Mouse (Mus musculus) lung, embryonic 15.5 days (tissue): ENCODE data around the gene Plod3. TPM values are rescaled to one million over a fixed set of nuclear protein-coding genes. Genes with fewer than 3 reads are reported as not detected.
A peak's percentile ranks its signal among the peaks of the same experiment; 100 is the strongest.

Experiments
- ATAC-seq: fragments of 200-750 bp; cut with Nextera tagmentation; 2 replicates; pipeline ENCODE4 v1.8.0; 2017; ENCODE audit warnings: moderate number of reproducible peaks, borderline replicate concordance; ENCODE audit not compliant: low FRiP score, low TSS enrichment; ENCODE audit errors: extremely low read depth
- H3K27ac ChIP-seq: fragments of 300-500 bp; sonication (generic); 2 replicates; pipeline ENCODE4 v1.5.1; 2015; ENCODE audit warnings: moderate library complexity, mild to moderate bottlenecking, inconsistent platforms
- H3K27me3 ChIP-seq: fragments of 300-500 bp; sonication (generic); 2 replicates; pipeline ENCODE4 v1.6.1; 2015; ENCODE audit warnings: inconsistent platforms
- H3K36me3 ChIP-seq: fragments of 300-500 bp; sonication (generic); 2 replicates; pipeline ENCODE4 v1.6.1; 2015; ENCODE audit warnings: inconsistent platforms
- H3K4me1 ChIP-seq: fragments of 300-500 bp; sonication (generic); 2 replicates; pipeline ENCODE4 v1.6.1; 2015; ENCODE audit warnings: inconsistent platforms
- H3K4me2 ChIP-seq: fragments of 300-500 bp; sonication (generic); 2 replicates; pipeline ENCODE4 v1.6.1; 2015; ENCODE audit warnings: inconsistent platforms, mild to moderate bottlenecking, moderate library complexity
- H3K4me3 ChIP-seq: fragments of 300-500 bp; sonication (generic); 2 replicates; pipeline ENCODE4 v1.5.1; 2015; ENCODE audit warnings: mild to moderate bottlenecking, inconsistent platforms
- H3K9ac ChIP-seq: fragments of 300-500 bp; sonication (generic); 2 replicates; pipeline ENCODE4 v1.6.1; 2015; ENCODE audit warnings: inconsistent platforms
- H3K9me3 ChIP-seq: fragments of 300-500 bp; sonication (generic); 2 replicates; pipeline ENCODE4 v1.6.1; 2016; ENCODE audit warnings: inconsistent platforms
- WGBS: fragments of 180-500 bp; shearing (Covaris S2); methylation state at CpG from one replicate; pipeline ENCODE4 v1.1.7; 2015; 5-methylcytosine and 5-hydroxymethylcytosine counted together
- polyA plus RNA-seq: library from polyadenylated mRNA; unstranded; fragments of >200 nt; fragmentation: Nextera tagmentation; extraction: Ambion mirVana; gene quantifications from 2 replicates; pipeline ENCODE4 v1.2.1, GENCODE M21; 2015

The Plod3 gene
- polyA plus RNA-seq, 1 experiment from 2014 or later: 55.9 TPM

DNA sequence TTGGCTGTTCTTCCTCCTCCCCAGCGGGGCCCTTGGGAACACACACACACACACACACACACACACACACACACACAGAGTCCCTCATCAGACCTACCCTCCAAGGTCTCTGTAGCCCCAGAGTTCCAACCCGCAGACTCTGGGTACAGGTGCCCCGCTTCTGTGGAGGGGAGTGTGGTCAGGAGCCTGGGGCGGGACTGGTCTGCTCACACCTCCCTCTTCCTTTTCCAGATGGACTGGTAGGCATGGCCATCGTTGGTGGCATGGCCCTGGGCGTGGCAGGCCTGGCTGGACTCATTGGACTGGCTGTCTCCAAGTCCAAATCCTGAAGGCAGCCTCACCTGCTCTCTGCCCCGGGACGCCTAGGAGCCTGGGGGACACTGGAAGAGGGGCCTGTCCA is 21.1 kb upstream of the Plod3 start:
- peaks cover 23% of the 10 kb centered on the region for H3K36me3 ChIP-seq
- ATAC-seq: no peak
- H3K4me3 ChIP-seq: no peak overlapping the region
- H3K4me2 ChIP-seq: no peak overlapping the region
- no peaks in the 10 kb centered on the region for H3K27me3 ChIP-seq
- H3K9ac ChIP-seq: no peak overlapping the region
- H3K27ac ChIP-seq: peak overlapping the region; percentile 70
- no peaks in the 10 kb centered on the region for H3K9me3 ChIP-seq
- H3K4me1 ChIP-seq: peaks cover 44% of the 10 kb centered on the region
- 78% methylated on average over 8 of the region's 8 CpGs for WGBS

DNA sequence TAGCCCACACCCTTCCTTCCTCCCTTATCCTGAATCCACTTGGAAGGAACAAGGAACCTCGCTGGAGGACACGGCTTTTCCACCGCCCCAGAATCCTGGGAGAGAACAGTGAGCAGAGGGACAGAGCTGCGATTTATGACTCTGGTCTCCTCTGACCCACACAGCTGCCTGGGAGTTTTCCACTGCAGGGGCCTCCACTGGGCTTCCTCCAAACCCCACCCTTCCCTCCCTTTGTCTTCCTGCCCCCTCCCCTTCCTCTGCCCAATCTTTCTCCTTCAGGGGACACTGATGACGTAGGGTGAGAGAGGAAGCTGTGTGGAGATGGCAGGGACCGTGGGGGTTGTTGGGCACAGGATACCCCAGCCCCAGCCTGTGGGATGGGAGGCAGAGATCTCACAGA is 20.5 kb upstream of the Plod3 start, which contains the start of gene Cldn15:
Gene Cldn15 (plus strand): TSS at position 286 of the 400 bp plus-strand sequence.
- Histone ChIP-seq H3K27ac (peak within 1 kb of the TSS; percentile 70), H3K9ac (no peak within 1 kb of the TSS), H3K36me3 (peaks cover 23% of the 10 kb centered on the region), H3K4me2 (peak within 1 kb of the TSS; percentile 26; the same call in 1 of the 2 replicates), H3K4me1 (peaks cover 39% of the 10 kb centered on the region), H3K9me3 (no peaks in the 10 kb centered on the region), H3K27me3 (no peaks in the 10 kb centered on the region), H3K4me3 (no peak within 1 kb of the TSS)
- WGBS: 22% methylated on average over 6 of the region's 6 CpGs
- peak; percentile 6; the same call in 1 of the 2 replicates for ATAC-seq

DNA sequence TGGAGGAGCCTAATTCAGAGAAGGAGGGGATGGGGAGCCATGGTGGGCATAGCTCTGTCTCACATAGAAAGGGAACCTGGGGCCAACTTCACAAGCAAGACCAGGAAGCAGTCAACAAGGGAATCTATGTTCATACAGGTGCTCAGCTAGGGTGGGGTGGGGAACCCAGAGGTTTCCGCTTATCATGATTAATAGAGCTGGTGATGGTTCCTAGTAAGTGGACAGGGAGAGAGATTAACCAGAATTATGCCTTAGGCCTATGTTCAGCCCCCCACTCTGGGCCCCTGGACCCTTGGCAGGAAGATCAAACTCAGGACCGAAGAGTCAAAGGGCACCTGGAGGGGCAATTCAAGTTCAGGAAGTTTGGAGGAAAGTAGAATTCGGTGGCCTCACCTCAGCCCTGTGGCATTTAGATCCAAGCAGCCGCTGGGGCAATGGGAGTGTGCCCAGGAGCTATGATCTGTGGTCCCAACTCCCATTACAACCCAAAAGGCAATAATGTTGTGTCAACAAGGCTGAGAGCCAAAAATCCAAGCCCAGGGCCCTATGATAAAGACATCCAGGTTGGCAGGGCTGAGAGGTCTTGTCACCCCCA is 19.9 kb upstream of the Plod3 start:
- Histone ChIP-seq H3K36me3 (peaks cover 23% of the 10 kb centered on the region), H3K4me1 (peaks cover 35% of the 10 kb centered on the region), H3K27ac (peak overlapping the region; percentile 70), H3K4me2 (no peak overlapping the region), H3K4me3 (no peak overlapping the region), H3K27me3 (no peaks in the 10 kb centered on the region), H3K9ac (no peak overlapping the region), H3K9me3 (no peaks in the 10 kb centered on the region)
- no peak for ATAC-seq
- WGBS: 72% methylated on average over 4 of the region's 4 CpGs

DNA sequence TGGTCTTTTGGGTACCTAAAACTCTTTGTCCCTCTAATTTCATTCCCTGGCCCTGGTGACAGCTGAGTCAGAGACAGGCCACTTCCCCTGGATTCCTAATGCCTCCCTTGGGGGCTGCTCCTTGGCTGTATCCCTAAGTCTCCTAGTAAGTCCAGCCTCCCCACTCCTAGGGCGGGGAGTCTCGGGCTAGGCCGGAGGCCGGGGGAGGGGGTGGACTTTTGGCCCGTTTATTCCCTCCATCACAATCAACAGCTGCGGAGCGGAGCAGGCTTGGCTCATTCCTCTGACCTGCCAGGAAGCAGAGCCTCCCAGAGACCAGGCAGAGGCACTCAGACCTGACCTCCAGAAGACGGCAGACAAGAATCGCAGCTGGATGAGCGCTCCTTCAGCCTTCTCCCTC is 19.2 kb upstream of the Plod3 start:
- H3K27ac ChIP-seq: peak overlapping the region; percentile 70; the same call in 1 of the 2 replicates
- H3K4me3 ChIP-seq: no peak overlapping the region
- H3K36me3 ChIP-seq: peaks cover 23% of the 10 kb centered on the region
- H3K9me3 ChIP-seq: no peaks in the 10 kb centered on the region
- no peaks in the 10 kb centered on the region for H3K27me3 ChIP-seq
- H3K4me1 ChIP-seq: peaks cover 35% of the 10 kb centered on the region
- no peak overlapping the region for H3K4me2 ChIP-seq
- WGBS: 54% methylated on average over 10 of the region's 10 CpGs
- no peak overlapping the region for H3K9ac ChIP-seq
- 0 out of 2 replicates have a peak, but pooled peaks have one; percentile 11 for ATAC-seq

- Histone ChIP-seq H3K27ac (no peak overlapping the region), H3K36me3 (no peaks in the 10 kb centered on the region; the same call in 1 of the 2 replicates), H3K4me3 (no peak overlapping the region), H3K9me3 (no peaks in the 10 kb centered on the region), H3K4me1 (peaks cover 22% of the 10 kb centered on the region), H3K4me2 (no peak overlapping the region), H3K27me3 (no peaks in the 10 kb centered on the region), H3K9ac (no peak overlapping the region)
- ATAC-seq: no peak; the same call in 1 of the 2 replicates
- WGBS: 75% methylated on average over 1 of the region's 1 CpGs
Measured at GRCm38 (mm10) chr5:136970703-136971102, 16.1 kb upstream of the Plod3 start.

GRCm38 (mm10) chr5:136973670-136974069 is 13.1 kb upstream of the Plod3 start:
- 56% methylated on average over 8 of the region's 8 CpGs for WGBS
- Histone ChIP-seq H3K9me3 (no peaks in the 10 kb centered on the region), H3K9ac (no peak overlapping the region), H3K4me2 (no peak overlapping the region), H3K36me3 (no peaks in the 10 kb centered on the region), H3K4me1 (no peaks in the 10 kb centered on the region), H3K27me3 (no peaks in the 10 kb centered on the region), H3K4me3 (no peak overlapping the region), H3K27ac (no peak overlapping the region)
- ATAC-seq: no peak

GRCm38 (mm10) chr5:136977769-136978168 is 9.1 kb upstream of the Plod3 start:
- no peak overlapping the region for H3K4me2 ChIP-seq
- no peak overlapping the region for H3K9ac ChIP-seq
- H3K9me3 ChIP-seq: no peaks in the 10 kb centered on the region
- no peak overlapping the region for H3K27ac ChIP-seq
- no peak overlapping the region for H3K4me3 ChIP-seq
- 64% methylated on average over 4 of the region's 4 CpGs for WGBS
- H3K27me3 ChIP-seq: no peaks in the 10 kb centered on the region
- ATAC-seq: no peak
- peaks cover 16% of the 10 kb centered on the region; the same call in 1 of the 2 replicates for H3K36me3 ChIP-seq
- no peaks in the 10 kb centered on the region for H3K4me1 ChIP-seq

GRCm38 (mm10) chr5:136979762-136980161 is 7.1 kb upstream of the Plod3 start:
- H3K4me1 ChIP-seq: no peaks in the 10 kb centered on the region
- H3K4me2 ChIP-seq: no peak overlapping the region
- WGBS: 80% methylated on average over 2 of the region's 2 CpGs
- no peak overlapping the region for H3K4me3 ChIP-seq
- no peaks in the 10 kb centered on the region for H3K9me3 ChIP-seq
- no peak for ATAC-seq
- H3K9ac ChIP-seq: no peak overlapping the region
- peaks cover 16% of the 10 kb centered on the region; the same call in 1 of the 2 replicates for H3K36me3 ChIP-seq
- no peak overlapping the region for H3K27ac ChIP-seq
- H3K27me3 ChIP-seq: no peaks in the 10 kb centered on the region

GRCm38 (mm10) chr5:136980974-136981373 is 5.8 kb upstream of the Plod3 start:
- no peak for ATAC-seq

DNA sequence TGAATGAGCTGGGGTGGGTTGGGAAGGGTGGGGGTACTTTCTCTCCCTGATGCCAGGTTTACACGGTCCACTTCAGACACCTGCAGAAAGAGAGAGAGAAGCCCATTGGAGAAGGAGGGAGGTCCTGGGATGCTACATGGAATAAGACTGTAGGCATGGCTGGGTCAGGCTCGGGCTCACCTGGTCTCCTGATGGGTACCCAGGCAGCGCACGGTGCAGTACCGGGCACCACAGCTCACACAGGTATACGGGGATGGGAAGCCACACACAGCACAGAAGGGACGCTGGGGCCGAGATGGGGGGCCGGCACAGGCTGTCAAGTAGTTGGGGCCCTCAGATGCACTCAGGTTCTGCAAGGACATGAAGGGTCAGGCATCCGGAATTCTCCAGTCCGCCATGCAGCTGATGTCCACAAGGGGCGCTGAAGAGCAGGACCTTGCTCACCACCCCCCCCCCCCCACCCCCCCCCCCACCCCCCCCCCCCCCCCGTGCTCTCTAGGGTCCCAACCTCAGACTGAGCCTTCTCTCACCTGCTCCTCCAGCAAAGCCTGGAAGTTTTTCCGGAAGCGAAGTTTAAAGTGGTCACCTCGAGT is 4.4 kb upstream of the Plod3 start:
- no peak overlapping the region for H3K4me2 ChIP-seq
- ATAC-seq: no peak
- H3K27ac ChIP-seq: no peak overlapping the region
- peaks cover 5% of the 10 kb centered on the region for H3K4me1 ChIP-seq
- peaks cover 16% of the 10 kb centered on the region; the same call in 1 of the 2 replicates for H3K36me3 ChIP-seq
- H3K27me3 ChIP-seq: no peaks in the 10 kb centered on the region
- WGBS: 44% methylated on average over 15 of the region's 16 CpGs
- no peak overlapping the region for H3K4me3 ChIP-seq
- H3K9me3 ChIP-seq: no peaks in the 10 kb centered on the region
- no peak overlapping the region for H3K9ac ChIP-seq

More at GRCm38 (mm10) chr5:136980974-136981373, 5.8 kb upstream of the Plod3 start:
- no peak overlapping the region for H3K4me2 ChIP-seq
- peaks cover 16% of the 10 kb centered on the region; the same call in 1 of the 2 replicates for H3K36me3 ChIP-seq
- H3K27ac ChIP-seq: no peak overlapping the region
- no peaks in the 10 kb centered on the region for H3K9me3 ChIP-seq
- peaks cover 2% of the 10 kb centered on the region for H3K4me1 ChIP-seq
- H3K9ac ChIP-seq: no peak overlapping the region
- WGBS: 86% methylated on average over 8 of the region's 8 CpGs
- no peaks in the 10 kb centered on the region for H3K27me3 ChIP-seq
- no peak overlapping the region for H3K4me3 ChIP-seq

GRCm38 (mm10) chr5:136984828-136985227 is 2.0 kb upstream of the Plod3 start:
- H3K36me3 ChIP-seq: peaks cover 24% of the 10 kb centered on the region
- no peak overlapping the region for H3K4me3 ChIP-seq
- H3K9ac ChIP-seq: no peak overlapping the region
- no peaks in the 10 kb centered on the region for H3K9me3 ChIP-seq
- no peak overlapping the region for H3K4me2 ChIP-seq
- no peak for ATAC-seq
- H3K27ac ChIP-seq: no peak overlapping the region
- WGBS: 44% methylated on average over 14 of the region's 14 CpGs
- H3K4me1 ChIP-seq: peaks cover 15% of the 10 kb centered on the region
- no peaks in the 10 kb centered on the region for H3K27me3 ChIP-seq
